Mouse (Mus musculus) myocyte (in vitro differentiated cells): ENCODE data around the gene Cntfr.
"Not testable (repeated sequence)": the region's sequence is repeated elsewhere in the genome, so short reads cannot be mapped to it uniquely, and the experiment has no call there.

Experiments used
- CEBPB ChIP-seq: IDR thresholded peaks from 2 replicates; pipeline ENCODE4 v1.6.1; 2011; ENCODE audit warnings: mild to moderate bottlenecking, moderate library complexity; ENCODE audit not compliant: poor library complexity, insufficient read depth, severe bottlenecking
- E2F4 ChIP-seq: IDR thresholded peaks from one replicate; pipeline ENCODE4 v1.6.1; 2011; ENCODE audit warnings: mild to moderate bottlenecking, control low read depth, moderate library complexity; ENCODE audit not compliant: insufficient read depth
- MAX ChIP-seq: IDR thresholded peaks from one replicate; pipeline ENCODE4 v1.6.1; 2011; ENCODE audit warnings: low read depth, mild to moderate bottlenecking, control low read depth
- MYOD1 ChIP-seq, 3 experiments: IDR thresholded peaks; one replicate each; pipeline ENCODE4 v1.6.1; 2011; ENCODE audit warnings: control low read depth in 2 of 3, low read depth in 2 of 3, mild to moderate bottlenecking in 2 of 3, moderate library complexity in 1 of 3; ENCODE audit not compliant: insufficient read length in 2 of 3, control insufficient read depth in 1 of 3
- MYOG ChIP-seq, 3 experiments: IDR thresholded peaks; one replicate each; pipeline ENCODE4 v1.6.1; 2011; ENCODE audit warnings: control low read depth in 2 of 3, low read depth in 2 of 3, mild to moderate bottlenecking in 2 of 3; ENCODE audit not compliant: insufficient read length in 2 of 3, control insufficient read depth in 1 of 3, insufficient read depth in 1 of 3
- POLR2A ChIP-seq: IDR thresholded peaks from one replicate; pipeline ENCODE4 v1.6.1; 2011; ENCODE audit warnings: low read depth, mild to moderate bottlenecking, control low read depth, moderate library complexity; ENCODE audit not compliant: insufficient read length
- POLR2AphosphoS2 ChIP-seq: IDR thresholded peaks from one replicate; pipeline ENCODE4 v1.6.1; 2011; ENCODE audit warnings: low read depth, control low read depth; ENCODE audit not compliant: insufficient read length
- TCF12 ChIP-seq: IDR thresholded peaks from one replicate; pipeline ENCODE4 v1.6.1; 2011; ENCODE audit warnings: mild to moderate bottlenecking, control low read depth; ENCODE audit not compliant: poor library complexity, insufficient read depth, severe bottlenecking
- TCF3 ChIP-seq: IDR thresholded peaks from one replicate; pipeline ENCODE4 v1.6.1; 2011; ENCODE audit warnings: low read depth, control low read depth; ENCODE audit not compliant: insufficient read length
- USF1 ChIP-seq: IDR thresholded peaks from one replicate; pipeline ENCODE4 v1.6.1; 2011; ENCODE audit warnings: low read depth, mild to moderate bottlenecking, control low read depth, moderate library complexity

GRCm38 (mm10) chr4:41690014-41690413 lies 6.9 kb downstream of the Cntfr start:
- not testable (repeated sequence) for TF ChIP-seq POLR2AphosphoS2; POLR2A; MAX; E2F4; USF1; CEBPB; MYOD1 (IDR thresholded peaks at IDR 0.05; ENCODE audit: control insufficient read depth in 1 of 3, insufficient read length in 2 of 3, low read depth in 2 of 3); TCF12; TCF3; MYOG (IDR thresholded peaks at IDR 0.05; ENCODE audit: control insufficient read depth in 1 of 3, insufficient read depth in 1 of 3, insufficient read length in 2 of 3, low read depth in 2 of 3)
